ENCODE assay signal across 1 mouse cellular context in the genomic region with DNA sequence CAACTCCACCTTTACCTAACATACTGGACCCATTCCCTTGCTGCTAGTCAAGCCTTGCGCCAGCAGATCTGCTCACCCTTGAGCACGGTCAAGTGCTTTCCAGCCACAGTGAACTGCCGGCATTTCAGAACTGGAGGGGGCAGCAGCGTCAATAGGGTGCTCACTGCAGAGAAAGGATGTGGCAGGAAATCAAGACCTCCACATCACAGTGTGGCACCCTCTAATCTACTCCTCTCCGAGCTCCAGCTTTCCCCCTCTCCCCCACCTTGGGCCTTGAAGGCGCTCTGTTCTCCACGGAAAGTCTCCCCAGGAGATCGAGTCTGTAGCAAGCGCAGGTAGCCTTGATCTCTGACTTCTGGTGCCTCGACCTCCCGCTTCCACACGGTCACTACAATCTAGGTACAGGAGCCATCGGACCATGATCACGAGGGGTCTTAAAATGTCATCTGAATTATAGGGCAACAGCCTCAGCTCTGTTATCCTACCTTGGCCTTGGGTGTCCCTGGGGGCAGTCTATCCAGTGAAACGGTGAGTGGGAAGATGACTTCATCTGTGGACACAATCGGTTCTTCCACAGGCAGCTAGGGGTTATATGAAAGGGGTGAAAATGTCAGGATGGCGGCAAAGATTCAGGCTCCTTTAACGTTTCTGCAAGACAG.
TF ChIP-seq lines count a peak whose summit lies in the region.

No protein-coding gene starts in this region.

TF ChIP-seq in CH12.LX, 34 proteins besides CTCF, POLR2A, EP300 and RAD21:
- no peak for TF ChIP-seq CHD1 (IDR thresholded peaks at IDR 0.05; ENCODE audit: low read depth, low read length)
- TF ChIP-seq TBP (conservative IDR thresholded peaks at IDR 0.05; ENCODE audit: low read depth, low read length), result no peak
- no peak for TF ChIP-seq KAT2A (IDR thresholded peaks at IDR 0.05; ENCODE audit: insufficient replicate concordance, low read length)
- TF ChIP-seq SIN3A (IDR thresholded peaks at IDR 0.05; ENCODE audit: low read length), result no peak
- no peak for TF ChIP-seq MAFK (IDR thresholded peaks at IDR 0.05; ENCODE audit: insufficient replicate concordance, low read length)
- no peak for TF ChIP-seq USF2 (conservative IDR thresholded peaks at IDR 0.05; ENCODE audit: low read depth, low read length)
- no peak for TF ChIP-seq E2F4 (IDR thresholded peaks at IDR 0.05; ENCODE audit: insufficient replicate concordance, low read depth, low read length)
- no peak for TF ChIP-seq SMC3 (IDR thresholded peaks at IDR 0.05; ENCODE audit: low read depth, low read length)
